Comparison of ENCODE assay signal across 27 mouse cellular contexts in the genomic region with DNA sequence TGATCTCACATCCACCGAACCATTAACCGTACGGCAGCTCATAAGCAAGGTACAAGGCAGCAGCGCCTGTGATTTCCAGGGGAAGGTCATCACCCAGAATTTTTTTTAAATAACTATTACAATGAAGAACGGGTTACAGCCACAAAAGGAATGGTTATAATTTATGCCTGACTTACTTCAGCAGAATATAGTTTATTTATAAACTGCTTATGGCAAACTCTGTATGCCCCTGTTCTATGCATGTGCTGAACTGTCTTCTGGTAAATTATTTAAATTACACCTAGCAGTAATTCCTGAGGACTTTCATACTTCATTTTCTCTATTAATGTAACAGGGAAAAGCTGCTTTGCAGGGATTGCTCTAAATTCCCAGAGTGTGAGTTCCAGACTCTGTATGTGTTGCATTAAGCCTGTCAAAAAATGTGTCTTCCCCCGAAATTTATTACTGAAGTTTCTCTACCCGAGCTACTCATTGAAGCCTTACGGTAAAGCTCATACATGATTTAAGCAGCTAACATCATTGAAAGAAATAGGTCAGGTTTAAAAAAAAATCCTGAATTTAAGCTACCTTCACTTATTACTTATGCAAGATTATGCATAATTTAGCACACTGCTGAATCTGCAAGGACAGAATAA.
"Had no signal": no experiment of that assay in that cellular context is flagged by ENCODE, and none has a peak within 500 bp of the region (broad histone marks: within the 10 kb centered on the region; RNA-seq: fewer than 3 reads in every experiment).

No protein-coding gene starts in this region.

- H3K4me1 ChIP-seq: heart, embryonic 10.5 days; heart, embryonic 12.5 days; hindbrain, embryonic 10.5 days; hindbrain, embryonic 12.5 days; kidney, embryonic 15.5 days; limb, embryonic 10.5 days; limb, embryonic 12.5 days had no signal

- H3K27ac ChIP-seq: heart, embryonic 10.5 days; hindbrain, embryonic 10.5 days; hindbrain, embryonic 12.5 days; hindbrain, embryonic 14.5 days; kidney, embryonic 15.5 days; kidney, postnatal 0 days; left cerebral cortex, adult 2 months; limb, embryonic 10.5 days; limb, embryonic 12.5 days had no signal

- H3K4me2 ChIP-seq: heart, embryonic 12.5 days; hindbrain, embryonic 12.5 days; hindbrain, embryonic 14.5 days; kidney, embryonic 15.5 days; limb, embryonic 12.5 days had no signal

- DNase-seq: forebrain, postnatal 0 days; gastrocnemius, postnatal 10 days; gastrocnemius, postnatal 25 days; heart, adult 18-20 months; heart, postnatal 10 days; heart, postnatal 4 days; kidney, adult 11 months; kidney, adult 2 months; kidney, adult 9 months; kidney, postnatal 14 days; kidney, postnatal 36 days; layer of hippocampus, adult 9-11 months; layer of hippocampus, postnatal 36 days; liver had no signal

- H3K9ac ChIP-seq: forebrain, postnatal 0 days; heart, embryonic 12.5 days; hindbrain, embryonic 12.5 days; hindbrain, embryonic 14.5 days; kidney, embryonic 15.5 days; limb, embryonic 12.5 days had no signal

- H3K27me3 ChIP-seq: heart, embryonic 12.5 days; hindbrain, embryonic 12.5 days; kidney, embryonic 15.5 days; limb, embryonic 12.5 days had no signal

- H3K9me3 ChIP-seq: heart, embryonic 10.5 days; heart, embryonic 12.5 days; hindbrain, embryonic 10.5 days; hindbrain, embryonic 12.5 days; kidney, embryonic 15.5 days; limb, embryonic 10.5 days; limb, embryonic 12.5 days had no signal

- H3K36me3 ChIP-seq: heart, embryonic 10.5 days; heart, embryonic 12.5 days; hindbrain, embryonic 10.5 days; hindbrain, embryonic 12.5 days; kidney, embryonic 15.5 days; limb, embryonic 10.5 days; limb, embryonic 12.5 days had no signal

- ATAC-seq: forebrain, postnatal 0 days; hindbrain, embryonic 16.5 days; inflammation-experienced regulatory T-cells, adult 6 months; intestine, embryonic 16.5 days had no signal

- H3K4me3 ChIP-seq: heart, embryonic 10.5 days; heart, embryonic 12.5 days; hindbrain, embryonic 10.5 days; hindbrain, embryonic 12.5 days; kidney, embryonic 15.5 days; left cerebral cortex, adult 2 months; limb, embryonic 10.5 days; limb, embryonic 12.5 days had no signal
